Mouse (Mus musculus) embryo, embryonic 10 days (tissue): ENCODE measurements around the gene Ndufs7.

Source experiments
- DNase-seq: peaks from one replicate; pipeline ENCODE4 v3.0.0-alpha.2; 2015; ENCODE audit warnings: low spot score

The Ndufs7 gene

DNA sequence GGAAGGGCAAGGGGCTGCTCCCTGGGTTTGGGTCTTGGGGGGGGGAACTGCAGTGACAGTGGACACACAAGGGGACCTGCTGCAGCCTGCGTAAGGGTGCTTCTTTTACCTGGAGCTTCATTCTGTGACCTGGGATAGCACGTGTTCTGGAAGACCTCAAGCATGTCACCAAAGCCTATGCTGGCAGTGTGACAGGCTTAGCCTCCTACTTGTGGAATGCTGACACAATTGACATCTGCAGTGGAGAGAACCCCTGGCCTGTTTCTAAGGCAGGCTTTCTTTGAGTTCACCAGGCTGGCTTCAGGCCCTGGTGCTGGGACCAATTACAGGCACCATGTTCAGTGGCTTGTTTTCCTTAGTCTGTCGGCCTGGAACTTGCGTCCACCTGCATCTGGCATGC lies 45.4 kb downstream of the Ndufs7 start:
- DNase-seq = no peak

GRCm38 (mm10) chr10:80294788-80295303 lies 45.9 kb downstream of the Ndufs7 start:
- no peak for DNase-seq

DNA sequence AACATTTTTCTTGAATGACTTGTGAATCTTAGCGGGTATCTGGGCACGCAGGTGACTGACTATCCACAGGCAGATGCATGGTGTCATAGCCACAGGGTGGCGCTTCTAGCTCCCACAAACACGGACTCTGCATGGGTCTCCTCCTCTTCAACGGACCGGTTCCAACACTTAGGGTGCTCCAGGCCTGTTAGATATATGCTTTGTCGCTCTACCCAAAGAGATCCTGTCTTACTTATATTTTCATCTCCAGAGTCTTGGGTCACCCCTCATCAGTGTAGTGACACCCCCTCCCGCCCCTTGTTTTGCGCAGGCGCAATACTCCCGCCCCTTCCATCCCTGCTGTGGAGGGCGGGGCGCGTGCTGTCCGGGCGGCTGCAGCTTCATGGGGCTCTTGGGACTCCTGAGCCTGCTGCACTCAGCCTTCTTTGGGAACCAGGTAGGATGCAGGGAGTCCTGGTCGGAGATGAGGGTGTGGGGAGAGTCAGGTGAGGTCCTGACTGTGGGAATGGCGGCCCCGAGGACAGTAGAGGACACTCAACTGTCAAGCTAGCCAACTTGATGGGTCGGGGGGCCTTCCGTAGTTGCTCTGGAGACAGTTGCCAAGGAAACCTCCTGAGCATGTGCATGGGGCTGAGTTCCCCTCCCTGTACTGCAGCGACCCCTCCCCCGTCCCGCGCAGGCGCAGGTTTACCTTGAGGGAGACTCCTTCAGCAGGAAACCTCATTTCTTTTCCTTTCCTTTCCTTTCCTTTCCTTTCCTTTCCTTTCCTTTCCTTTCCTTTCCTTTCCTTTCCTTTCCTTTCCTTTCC lies 46.9 kb downstream of the Ndufs7 start, which contains the start of gene Apc2:
TSS of gene Apc2 (plus strand) at position 360 of the 808 bp plus-strand sequence.
- peak; percentile 83 for DNase-seq

DNA sequence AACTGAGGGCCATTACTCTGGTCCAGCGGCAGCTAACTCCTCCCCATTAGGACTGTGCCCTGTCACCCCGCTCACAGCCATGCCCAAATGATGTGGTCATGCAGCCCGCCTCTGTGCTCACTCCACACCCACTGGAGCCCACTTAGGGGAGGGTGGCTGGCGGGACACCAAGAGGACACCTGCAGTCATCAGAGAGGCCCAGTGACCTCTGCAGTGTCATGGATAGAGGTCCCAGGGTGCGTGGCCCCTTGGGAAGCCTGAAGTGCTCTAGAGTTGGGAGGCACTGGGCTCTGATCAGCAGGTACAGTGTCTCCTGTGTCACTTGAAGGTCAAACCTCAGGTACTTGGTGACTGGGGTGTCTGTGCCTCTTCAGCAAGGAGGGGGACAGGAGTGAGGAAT lies 47.9 kb downstream of the Ndufs7 start:
- no peak for DNase-seq

GRCm38 (mm10) chr10:80297526-80298133 lies 48.7 kb downstream of the Ndufs7 start:
- DNase-seq = no peak

DNA sequence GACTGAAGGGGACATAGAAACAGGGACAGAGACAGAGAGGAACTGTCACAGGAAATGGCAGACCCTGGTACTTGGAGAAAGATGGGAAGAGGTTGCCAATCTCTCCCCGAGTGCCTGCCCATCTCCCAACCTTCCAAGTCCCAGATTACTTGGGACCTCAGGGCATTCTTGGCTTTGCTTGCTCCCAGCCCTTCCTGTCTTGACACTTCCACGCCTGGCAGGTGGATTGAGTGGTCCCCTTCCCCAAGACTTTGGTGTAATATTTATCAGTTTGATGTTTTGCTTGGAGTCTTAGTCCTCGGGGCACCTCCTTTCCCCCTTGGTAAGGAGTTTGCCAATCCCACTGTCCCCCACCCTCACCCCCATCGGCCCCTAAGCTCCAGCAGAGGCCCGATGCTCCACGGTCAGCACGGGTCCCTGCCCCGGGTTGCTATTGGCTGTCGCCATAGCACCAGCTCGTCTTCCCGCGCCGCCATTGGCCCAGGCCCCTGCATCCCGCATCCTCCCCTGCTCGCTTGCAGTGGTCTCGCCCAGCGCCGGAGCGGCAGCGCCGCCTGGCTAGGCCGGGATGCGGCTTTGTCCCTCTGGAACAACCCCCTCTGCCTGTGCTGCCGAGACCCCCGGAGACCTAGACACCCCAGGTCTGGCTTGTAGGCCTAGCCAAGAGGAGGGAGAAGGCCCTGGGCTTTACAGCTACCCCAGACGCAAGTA lies 49.8 kb downstream of the Ndufs7 start:
- peak; percentile 93 for DNase-seq

DNA sequence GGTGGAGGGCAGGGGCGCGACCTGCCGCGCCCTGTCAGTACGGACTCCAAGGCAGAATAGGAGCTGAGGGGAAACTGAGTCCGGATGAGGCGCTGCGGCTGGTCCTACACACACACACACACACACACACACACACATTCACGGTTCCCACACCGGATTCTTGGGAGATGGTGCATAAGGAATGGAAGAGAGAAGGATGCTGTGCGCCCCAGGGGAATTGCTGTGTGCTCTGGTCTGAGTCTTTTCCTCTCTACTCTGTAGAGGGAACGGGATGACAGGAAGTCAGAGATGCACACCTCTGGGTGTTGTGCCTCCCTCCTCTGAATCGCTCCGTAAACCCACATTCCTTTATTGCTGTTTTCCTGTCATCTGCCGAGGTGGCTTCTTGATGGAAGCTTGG lies 50.4 kb downstream of the Ndufs7 start:
- no peak for DNase-seq

- DNase-seq = no peak
Observed at GRCm38 (mm10) chr10:80299824-80300223, 50.9 kb downstream of the Ndufs7 start.

GRCm38 (mm10) chr10:80300672-80301181 lies 51.8 kb downstream of the Ndufs7 start:
- DNase-seq = peak; percentile 65

- DNase-seq = no peak
Observed at GRCm38 (mm10) chr10:80301256-80302081, 52.5 kb downstream of the Ndufs7 start.

DNA sequence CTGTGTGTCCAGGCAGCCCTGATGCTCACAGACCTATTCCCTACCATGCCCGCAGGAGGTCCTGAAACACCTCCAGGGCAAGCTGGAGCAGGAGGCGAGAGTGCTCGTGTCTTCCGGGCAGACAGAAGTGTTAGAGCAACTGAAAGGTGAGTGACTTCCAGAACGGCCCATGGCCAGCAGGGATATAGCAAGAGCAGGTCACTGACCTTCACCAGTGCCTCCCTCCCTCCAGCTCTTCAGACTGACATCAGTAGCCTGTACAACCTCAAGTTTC lies 53.1 kb downstream of the Ndufs7 start:
- DNase-seq = no peak

DNA sequence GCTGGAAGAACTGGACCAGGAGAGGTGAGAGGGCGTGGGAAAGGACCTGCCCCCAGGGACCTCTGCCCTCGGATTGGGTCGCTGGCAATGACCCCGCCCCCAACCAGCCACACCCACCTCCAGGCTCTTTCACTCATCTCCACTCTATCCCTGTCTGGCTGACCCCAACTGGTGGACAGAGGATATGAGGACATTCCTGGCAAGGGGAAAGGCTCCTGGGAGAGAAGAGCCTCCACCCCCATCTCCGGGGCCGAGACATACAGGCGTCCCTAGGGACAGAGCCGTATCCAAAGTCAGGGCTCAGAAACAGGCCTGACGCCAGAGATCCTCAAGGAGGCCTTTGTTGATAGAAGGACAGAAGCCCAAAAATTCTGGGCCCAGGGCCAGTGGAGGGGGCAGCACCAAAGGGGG lies 53.6 kb downstream of the Ndufs7 start:
- DNase-seq = peak; percentile 75

DNA sequence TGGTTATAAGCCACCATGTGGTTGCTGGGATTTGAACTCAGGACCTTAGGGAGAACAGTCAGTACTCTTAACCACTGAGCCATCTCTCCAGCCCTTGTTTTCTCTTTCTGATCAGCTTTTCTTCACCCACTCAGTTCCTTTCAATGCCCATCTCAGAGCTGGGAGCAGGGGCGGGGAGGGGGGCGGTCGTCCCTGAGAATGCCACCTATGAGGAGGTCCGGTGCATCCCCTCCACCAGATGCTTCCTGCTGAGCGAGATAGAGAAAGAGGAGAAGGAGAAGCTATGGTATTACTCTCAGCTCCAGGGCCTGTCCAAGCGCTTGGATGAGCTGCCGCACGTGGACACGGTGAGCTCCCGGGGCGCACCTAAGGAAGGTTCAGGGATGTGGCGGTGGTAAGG lies 55.5 kb downstream of the Ndufs7 start:
- no peak for DNase-seq

DNA sequence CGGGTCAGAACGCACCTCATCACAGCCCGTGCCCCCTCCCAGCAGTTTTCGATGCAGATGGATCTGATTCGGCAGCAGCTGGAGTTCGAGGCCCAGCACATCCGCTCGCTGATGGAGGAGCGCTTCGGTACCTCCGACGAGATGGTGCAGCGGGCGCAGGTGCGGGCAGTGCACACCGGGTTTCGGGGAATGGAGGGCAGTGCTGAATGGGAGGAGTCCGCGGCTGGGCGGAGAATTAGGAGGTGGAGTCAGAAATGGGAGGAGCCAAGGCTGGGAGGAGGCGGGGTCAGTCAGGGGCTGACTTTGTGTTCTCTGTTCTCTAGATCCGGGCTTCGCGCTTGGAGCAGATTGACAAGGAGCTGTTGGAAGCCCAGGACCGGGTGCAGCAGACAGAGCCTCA lies 55.9 kb downstream of the Ndufs7 start:
- DNase-seq = no peak
